8 mouse cellular contexts compared by ENCODE assay signal in the genomic region with DNA sequence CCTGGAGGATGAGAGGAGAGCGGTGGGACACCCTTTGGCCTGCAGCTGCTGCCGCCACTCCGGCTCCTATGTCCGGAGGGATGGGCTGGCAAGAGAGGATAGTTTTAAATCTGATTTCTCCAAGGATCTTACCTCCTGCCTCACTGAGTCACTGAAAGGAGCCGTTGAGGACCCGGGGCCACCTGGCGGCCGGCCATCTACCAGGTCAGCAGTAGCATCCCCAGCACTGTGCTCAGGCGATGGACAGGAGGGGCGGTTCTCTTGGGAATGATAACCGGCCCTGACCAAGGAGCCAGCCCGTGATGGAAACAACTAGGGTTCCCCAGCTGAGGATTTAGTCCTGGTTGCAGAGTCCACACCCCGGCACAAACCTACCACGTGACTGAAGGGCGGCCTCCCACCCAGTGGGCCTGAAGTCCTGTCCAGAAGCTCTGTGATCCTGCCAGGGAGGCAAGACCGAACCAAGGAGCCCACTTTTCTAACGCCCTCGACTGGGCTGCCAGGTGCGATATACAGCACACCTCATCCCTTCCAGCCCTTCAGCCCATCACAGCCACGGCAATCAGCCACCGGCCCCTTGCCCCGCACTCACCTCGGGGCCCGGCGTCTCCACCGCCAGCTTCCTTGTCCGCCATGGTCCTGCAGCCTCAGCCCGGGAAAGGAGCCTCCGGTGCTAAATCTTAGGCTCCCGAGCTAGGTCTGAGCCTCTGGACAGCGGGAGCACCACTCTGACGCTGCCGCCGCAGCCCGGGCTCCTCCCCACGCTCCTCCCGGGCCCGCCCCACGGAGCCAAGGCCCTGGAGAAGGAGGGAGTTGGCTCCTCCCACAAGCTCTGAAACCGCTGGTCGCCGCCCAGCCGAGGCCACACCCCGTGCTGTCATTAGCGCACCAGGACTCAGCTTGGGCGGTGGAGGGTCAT.
DNase-seq lines count a peak whose midpoint lies in the region; ATAC-seq and TF ChIP-seq lines count a peak whose summit lies in the region.

No protein-coding gene starts in this region.

- H3K36me3 ChIP-seq in intestine, postnatal 0 days (ENCODE audit: control insufficient read depth, insufficient read depth), result no peaks in the 10 kb centered on the region

- no peak overlapping the region for H3K27ac ChIP-seq in intestine, postnatal 0 days (ENCODE audit: low read depth, low read length)

- peak; percentile 86 for ATAC-seq in granulocyte monocyte progenitor cell, adult 5-6 weeks (replicated peaks; ENCODE audit: poor library complexity, severe bottlenecking)
- ATAC-seq in intestine, postnatal 0 days, result peak; percentile 82
- peak; percentile 82 for ATAC-seq in megakaryocyte-erythroid progenitor cell, adult 5-6 weeks (replicated peaks; ENCODE audit: low FRiP score, low TSS enrichment, poor library complexity, severe bottlenecking)
- no peak for ATAC-seq in inflammation-experienced regulatory T-cells, adult 6 months

- peak overlapping the region; percentile 55 for H3K4me3 ChIP-seq in intestine, postnatal 0 days (ENCODE audit: low read depth, low read length)

- 1% methylated on average over 42 of the region's 46 CpGs for WGBS in intestine, postnatal 0 days

- peaks cover 10% of the 10 kb centered on the region; the same call in 1 of the 2 replicates for H3K4me1 ChIP-seq in intestine, postnatal 0 days (replicated peaks; ENCODE audit: control insufficient read depth, insufficient read depth, low read length)

- H3K9ac ChIP-seq in intestine, postnatal 0 days (ENCODE audit: low read depth, low read length), result peak overlapping the region; percentile 53

- intact Hi-C loops in left cerebral cortex, postnatal 25 days (cut with DNase I), result no loop called here

- no peaks in the 10 kb centered on the region for H3K9me3 ChIP-seq in intestine, postnatal 0 days (ENCODE audit: control insufficient read depth)

- TF ChIP-seq CTCF in intestine, postnatal 0 days (IDR thresholded peaks at IDR 0.05; ENCODE audit: low read depth), result peak; percentile 48

- no peaks in the 10 kb centered on the region; the same call in 1 of the 2 replicates for H3K27me3 ChIP-seq in intestine, postnatal 0 days (replicated peaks; ENCODE audit: control insufficient read depth, insufficient read depth, low read length)

- H3K4me2 ChIP-seq in intestine, postnatal 0 days (replicated peaks; ENCODE audit: low read depth), result peak overlapping the region; percentile 86

- peak; percentile 95 to 96 for DNase-seq in adrenal gland, postnatal 36 days
- DNase-seq in embryo, embryonic 11.5 days (ENCODE audit: low read depth, low spot score), result peak; percentile 78
- peak; percentile 89 to 93 for DNase-seq in left cerebral cortex, postnatal 25 days (ENCODE audit: low spot score in 2 of 2)
- DNase-seq in right cerebral cortex, postnatal 25 days, result peak; percentile 90
